Mouse (Mus musculus): ENCODE data around the gene Ascl3. TPM values are rescaled to one million over a fixed set of nuclear protein-coding genes. Genes with fewer than 3 reads are reported as not detected.

Ascl3 gene
- total and polyA plus RNA-seq, 3 experiments: not detected

DNA sequence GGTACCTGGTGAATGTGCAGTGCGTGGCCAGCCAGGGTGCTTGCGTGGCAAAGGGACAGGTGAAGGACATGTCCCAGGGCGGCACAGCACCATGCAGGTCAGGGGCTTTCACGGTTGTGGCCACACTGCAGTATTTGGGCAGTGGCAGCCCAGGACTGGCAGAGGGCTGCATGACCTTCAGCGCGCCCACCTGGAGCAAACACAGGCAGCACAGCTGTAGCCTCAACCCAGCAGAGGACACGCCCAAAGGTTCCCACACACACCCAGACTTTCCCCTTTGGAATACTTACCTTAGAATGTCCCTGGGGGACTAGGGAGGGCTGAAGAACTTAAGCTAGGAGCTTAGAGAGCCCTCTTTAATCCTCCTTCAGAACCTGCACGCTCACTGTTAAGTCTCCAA lies 8.4 kb downstream of the Ascl3 start:
- in situ Hi-C loops (cut with MboI; ENCODE audit: low pct_ligation_motif_present, low pct_unique_long_range_greater_than_20kb, low sequenced_read_pairs) (no loop called here), dilution Hi-C loops (cut with MboI; ENCODE audit: extremely low pct_ligation_motif_present, extremely low pct_unique_long_range_greater_than_20kb, low sequenced_read_pairs) (no loop called here)
- Histone ChIP-seq H3K79me2 (replicated peaks; ENCODE audit: control insufficient read depth, extremely low read depth, insufficient read depth, poor library complexity, severe bottlenecking) (no peaks in the 10 kb centered on the region), H3K36me3 (replicated peaks in 1 of 2; ENCODE audit: control insufficient read depth in 1 of 2, insufficient read depth in 1 of 2, low read length in 1 of 2) (peaks cover 0 to 6% of the 10 kb centered on the region in 2 experiments), H3K9me3 (replicated peaks; ENCODE audit: low read length) (peaks cover 3% of the 10 kb centered on the region), H3K9ac (ENCODE audit: insufficient read depth, low read depth) (no peak overlapping the region), H3K4me1 (ENCODE audit: control insufficient read depth in 1 of 2, insufficient read depth in 2 of 2) (peaks cover 4 to 15% of the 10 kb centered on the region in 2 experiments), H3K27me3 (replicated peaks) (no peaks in the 10 kb centered on the region), H3K4me2 (ENCODE audit: insufficient read depth, low read depth, poor library complexity, severe bottlenecking) (no peak overlapping the region), H3K27ac (ENCODE audit: insufficient read depth, low read depth) (no peak overlapping the region), H3K4me3 (replicated peaks in 1 of 3; ENCODE audit: low read depth in 2 of 3, low read length in 2 of 3, poor library complexity in 1 of 3) (no peak overlapping the region)
- no peak for TF ChIP-seq IRF4 (IDR thresholded peaks at IDR 0.05; ENCODE audit: low read depth, low read length)
- no peak for TF ChIP-seq KAT2A (IDR thresholded peaks at IDR 0.05; ENCODE audit: insufficient replicate concordance, low read length)
- no peak for TF ChIP-seq SMC3 (IDR thresholded peaks at IDR 0.05; ENCODE audit: low read depth, low read length)
- TF ChIP-seq MAFK (IDR thresholded peaks at IDR 0.05; ENCODE audit: insufficient replicate concordance, low read length): no peak
- TF ChIP-seq EP300 (IDR thresholded peaks at IDR 0.05; ENCODE audit: low read length): no peak
- no peak for TF ChIP-seq TCF12 (IDR thresholded peaks at IDR 0.05; ENCODE audit: low read depth, low read length)
- TF ChIP-seq USF2 (conservative IDR thresholded peaks at IDR 0.05; ENCODE audit: low read depth, low read length): no peak
- TF ChIP-seq JUN (IDR thresholded peaks at IDR 0.05; ENCODE audit: insufficient read depth, low read depth, low read length): no peak
- no peak for TF ChIP-seq POLR2A (IDR thresholded peaks at IDR 0.05; ENCODE audit: low read depth, low read length)
- TF ChIP-seq POLR2AphosphoS2 (IDR thresholded peaks at IDR 0.05; ENCODE audit: low read depth, low read length): no peak
- no peak for TF ChIP-seq ZMIZ1 (IDR thresholded peaks at IDR 0.05; ENCODE audit: low read depth, low read length)
- TF ChIP-seq ZC3H11A (IDR thresholded peaks at IDR 0.05; ENCODE audit: low read depth, low read length): no peak
- TF ChIP-seq ZNF384 (IDR thresholded peaks at IDR 0.05; ENCODE audit: low read depth, low read length): no peak
- TF ChIP-seq USF1 (IDR thresholded peaks at IDR 0.05; ENCODE audit: low read depth, low read length): no peak
- no peak for TF ChIP-seq HCFC1 (IDR thresholded peaks at IDR 0.05; ENCODE audit: low read depth, low read length)
- no peak for TF ChIP-seq GABPA (IDR thresholded peaks at IDR 0.05; ENCODE audit: insufficient replicate concordance, low read depth, low read length)
- no peak for TF ChIP-seq CHD2 (IDR thresholded peaks at IDR 0.05; ENCODE audit: low read length)
- DNase-seq (ENCODE audit: extremely low read depth): no peak

DNA sequence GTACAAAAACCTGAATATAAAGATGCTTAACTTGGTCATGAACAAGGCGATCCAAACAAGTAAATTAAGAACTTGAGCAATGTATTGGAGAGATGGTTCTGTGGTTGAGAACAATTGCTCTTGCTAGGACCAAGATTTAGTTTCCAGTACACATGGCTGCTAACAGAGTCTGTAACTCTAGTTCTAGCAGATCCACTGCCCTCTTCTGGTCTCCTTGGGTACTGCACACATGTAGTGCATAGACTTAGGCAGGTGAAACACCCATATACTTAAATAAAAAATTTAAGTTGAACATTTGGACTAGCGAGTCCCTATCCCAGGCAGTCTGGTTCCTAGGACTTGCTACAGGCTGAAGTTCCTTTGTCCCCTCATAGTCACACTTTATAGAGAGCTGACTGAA lies 8.9 kb downstream of the Ascl3 start:
- peaks cover 0 to 6% of the 10 kb centered on the region in 2 experiments for H3K36me3 ChIP-seq (replicated peaks in 1 of 2; ENCODE audit: control insufficient read depth in 1 of 2, insufficient read depth in 1 of 2, low read length in 1 of 2)
- no peak for DNase-seq (ENCODE audit: extremely low read depth)
- H3K4me3 ChIP-seq (replicated peaks in 1 of 3; ENCODE audit: low read depth in 2 of 3, low read length in 2 of 3, poor library complexity in 1 of 3): no peak overlapping the region
- H3K4me1 ChIP-seq (ENCODE audit: control insufficient read depth in 1 of 2, insufficient read depth in 2 of 2): peaks cover 4 to 15% of the 10 kb centered on the region in 2 experiments
- TF ChIP-seq JUN (IDR thresholded peaks at IDR 0.05; ENCODE audit: insufficient read depth, low read depth, low read length): no peak
- TF ChIP-seq PAX5 (IDR thresholded peaks at IDR 0.05; ENCODE audit: low read length): no peak
- TF ChIP-seq CTCF (conservative IDR thresholded peaks at IDR 0.05 in 1 of 2, IDR thresholded peaks at IDR 0.05 in 1 of 2; ENCODE audit: low read depth in 2 of 2, low read length in 2 of 2): peak in 1 of 2 experiments; percentile 25; a peak in 2 of 4 replicates
- no peak overlapping the region for H3K27ac ChIP-seq (ENCODE audit: insufficient read depth, low read depth)
- no peaks in the 10 kb centered on the region for H3K27me3 ChIP-seq (replicated peaks)
- dilution Hi-C loops (cut with MboI; ENCODE audit: extremely low pct_ligation_motif_present, extremely low pct_unique_long_range_greater_than_20kb, low sequenced_read_pairs): no loop called here
- in situ Hi-C loops (cut with MboI; ENCODE audit: low pct_ligation_motif_present, low pct_unique_long_range_greater_than_20kb, low sequenced_read_pairs): no loop called here
- peaks cover 3% of the 10 kb centered on the region for H3K9me3 ChIP-seq (replicated peaks; ENCODE audit: low read length)
- H3K9ac ChIP-seq (ENCODE audit: insufficient read depth, low read depth): no peak overlapping the region
- H3K79me2 ChIP-seq (replicated peaks; ENCODE audit: control insufficient read depth, extremely low read depth, insufficient read depth, poor library complexity, severe bottlenecking): no peaks in the 10 kb centered on the region
- H3K4me2 ChIP-seq (ENCODE audit: insufficient read depth, low read depth, poor library complexity, severe bottlenecking): no peak overlapping the region
